Mouse (Mus musculus): ENCODE results near the gene Tfip11.

Gene Tfip11

GRCm38 (mm10) chr5:112364184-112364797 is 38.1 kb downstream of the Tfip11 start:
- in situ Hi-C loops (cut with MboI): no loop called here

GRCm38 (mm10) chr5:112366879-112367278 is 40.7 kb downstream of the Tfip11 start:
- in situ Hi-C loops (cut with MboI): no loop called here

- in situ Hi-C loops (cut with MboI): no loop called here
These were observed 41.2 kb downstream of the Tfip11 start for GRCm38 (mm10) chr5:112367338-112367737.

GRCm38 (mm10) chr5:112367929-112368328 is 41.8 kb downstream of the Tfip11 start:
- in situ Hi-C loops (cut with MboI): no loop called here

GRCm38 (mm10) chr5:112368666-112369065 is 42.5 kb downstream of the Tfip11 start:
- in situ Hi-C loops (cut with MboI): no loop called here

- in situ Hi-C loops (cut with MboI): no loop called here
These were observed 43.2 kb downstream of the Tfip11 start for GRCm38 (mm10) chr5:112369326-112369725.

GRCm38 (mm10) chr5:112370236-112370813 is 44.2 kb downstream of the Tfip11 start:
- in situ Hi-C loops (cut with MboI): no loop called here

- in situ Hi-C loops (cut with MboI): no loop called here
These were observed 45.8 kb downstream of the Tfip11 start for GRCm38 (mm10) chr5:112371933-112372332.

GRCm38 (mm10) chr5:112376111-112376510 is 50.0 kb downstream of the Tfip11 start:
- in situ Hi-C loops (cut with MboI): no loop called here

- in situ Hi-C loops (cut with MboI): no loop called here
These were observed 51.2 kb downstream of the Tfip11 start for GRCm38 (mm10) chr5:112377380-112377779.

GRCm38 (mm10) chr5:112378716-112379115 is 52.6 kb downstream of the Tfip11 start:
- in situ Hi-C loops (cut with MboI): no loop called here

GRCm38 (mm10) chr5:112381154-112381553 is 55.0 kb downstream of the Tfip11 start:
- in situ Hi-C loops (cut with MboI): no loop called here

- in situ Hi-C loops (cut with MboI): no loop called here
These were observed 55.9 kb downstream of the Tfip11 start for GRCm38 (mm10) chr5:112382042-112382441.

- in situ Hi-C loops (cut with MboI): no loop called here
These were observed 56.6 kb downstream of the Tfip11 start for GRCm38 (mm10) chr5:112382641-112383330.

- in situ Hi-C loops (cut with MboI): no loop called here
These were observed 58.8 kb downstream of the Tfip11 start for GRCm38 (mm10) chr5:112384805-112385472.

- in situ Hi-C loops (cut with MboI): no loop called here
These were observed 59.8 kb downstream of the Tfip11 start for GRCm38 (mm10) chr5:112385973-112386372.
